Mouse (Mus musculus) cortical plate, adult 2 months (tissue): ENCODE measurements around the gene Zmynd8. TPM values are rescaled to one million over a fixed set of nuclear protein-coding genes. Genes with fewer than 3 reads are reported as not detected.
A peak's percentile ranks its signal among the peaks of the same experiment; 100 is the strongest.

ENCODE experiments used
- H3K27ac ChIP-seq: fragments of 200-500 bp; 2 replicates; pipeline ENCODE4 v1.5.1; 2012; ENCODE audit warnings: low read length, control low read depth, inconsistent platforms; ENCODE audit not compliant: insufficient read depth
- H3K4me1 ChIP-seq: fragments of 200-500 bp; 2 replicates; pipeline ENCODE4 v1.6.1; 2011; ENCODE audit warnings: low read length; ENCODE audit not compliant: control insufficient read depth, insufficient read depth
- H3K4me3 ChIP-seq: fragments of 200-500 bp; 2 replicates; pipeline ENCODE4 v1.5.1; 2011; ENCODE audit warnings: mild to moderate bottlenecking, low read length, control low read depth; ENCODE audit not compliant: insufficient read depth
- CTCF ChIP-seq: fragments of 200-500 bp; IDR thresholded peaks from 2 replicates; pipeline ENCODE4 v1.5.1; 2011; ENCODE audit warnings: mild to moderate bottlenecking, control low read depth, low read length; ENCODE audit not compliant: insufficient read depth; ENCODE audit errors: extremely low read depth
- POLR2A ChIP-seq: fragments of 200-500 bp; IDR thresholded peaks from 2 replicates; pipeline ENCODE4 v1.6.1; 2011; ENCODE audit warnings: mild to moderate bottlenecking, low read length, control low read depth; ENCODE audit not compliant: insufficient read depth; ENCODE audit errors: extremely low read depth
- polyA plus RNA-seq: library from polyadenylated mRNA; depleted of rRNA; stranded (reverse); fragments of >200 nt; gene quantifications from 2 replicates; pipeline ENCODE4 v1.2.3, GENCODE M21; 2012

The Zmynd8 gene
- polyA plus RNA-seq, 1 experiment, result 90.5 TPM

- Histone ChIP-seq H3K27ac (peak overlapping the region; percentile 72; the same call in 1 of the 2 replicates), H3K4me3 (no peak overlapping the region), H3K4me1 (peaks cover 8% of the 10 kb centered on the region)
- TF ChIP-seq CTCF (no peak), POLR2A (no peak)
Observed at GRCm38 (mm10) chr2:165831637-165832289, 67.1 kb downstream of the Zmynd8 start.

GRCm38 (mm10) chr2:165828770-165829169, 70.0 kb downstream of the Zmynd8 start:
- Histone ChIP-seq H3K4me1 (peaks cover 9% of the 10 kb centered on the region), H3K27ac (no peak overlapping the region), H3K4me3 (no peak overlapping the region)
- TF ChIP-seq POLR2A (no peak), CTCF (no peak)

GRCm38 (mm10) chr2:165825964-165826712, 72.7 kb downstream of the Zmynd8 start:
- TF ChIP-seq POLR2A, result no peak
- peak; percentile 69 for TF ChIP-seq CTCF
- no peak overlapping the region for H3K4me3 ChIP-seq
- H3K27ac ChIP-seq, result no peak overlapping the region
- peaks cover 6% of the 10 kb centered on the region for H3K4me1 ChIP-seq

- TF ChIP-seq POLR2A (no peak), CTCF (no peak)
- Histone ChIP-seq H3K4me3 (no peak overlapping the region), H3K27ac (no peak overlapping the region), H3K4me1 (peaks cover 6% of the 10 kb centered on the region)
Observed at GRCm38 (mm10) chr2:165825261-165825900, 73.4 kb downstream of the Zmynd8 start.

GRCm38 (mm10) chr2:165824826-165825225, 74.0 kb downstream of the Zmynd8 start:
- TF ChIP-seq CTCF (no peak), POLR2A (no peak)
- peaks cover 6% of the 10 kb centered on the region for H3K4me1 ChIP-seq
- 0 out of 2 replicates have a peak overlapping the region, but pooled peaks have one; percentile 1 for H3K27ac ChIP-seq
- H3K4me3 ChIP-seq, result no peak overlapping the region

- no peak overlapping the region for H3K27ac ChIP-seq
Observed at GRCm38 (mm10) chr2:165822478-165822877, 76.3 kb downstream of the Zmynd8 start.

GRCm38 (mm10) chr2:165821671-165822070, 77.1 kb downstream of the Zmynd8 start:
- Histone ChIP-seq H3K4me3 (no peak overlapping the region), H3K27ac (peak overlapping the region; percentile 48; the same call in 1 of the 2 replicates), H3K4me1 (peaks cover 22% of the 10 kb centered on the region)
- TF ChIP-seq CTCF (no peak), POLR2A (no peak)

More at GRCm38 (mm10) chr2:165822478-165822877, 76.3 kb downstream of the Zmynd8 start:
- TF ChIP-seq POLR2A (no peak), CTCF (no peak)
- H3K4me3 ChIP-seq, result no peak overlapping the region
- peaks cover 18% of the 10 kb centered on the region for H3K4me1 ChIP-seq

- Histone ChIP-seq H3K27ac (peak overlapping the region; percentile 67), H3K4me1 (peaks cover 21% of the 10 kb centered on the region), H3K4me3 (no peak overlapping the region)
- TF ChIP-seq POLR2A (no peak), CTCF (no peak)
Observed at GRCm38 (mm10) chr2:165820504-165821095, 78.2 kb downstream of the Zmynd8 start.

- TF ChIP-seq CTCF, result no peak
- no peak for TF ChIP-seq POLR2A
- Histone ChIP-seq H3K27ac (peak overlapping the region; percentile 67), H3K4me1 (peaks cover 21% of the 10 kb centered on the region), H3K4me3 (no peak overlapping the region)
Observed at GRCm38 (mm10) chr2:165820073-165820472, 78.7 kb downstream of the Zmynd8 start.
